27 mouse cellular contexts compared by ENCODE assay signal in the genomic region with DNA sequence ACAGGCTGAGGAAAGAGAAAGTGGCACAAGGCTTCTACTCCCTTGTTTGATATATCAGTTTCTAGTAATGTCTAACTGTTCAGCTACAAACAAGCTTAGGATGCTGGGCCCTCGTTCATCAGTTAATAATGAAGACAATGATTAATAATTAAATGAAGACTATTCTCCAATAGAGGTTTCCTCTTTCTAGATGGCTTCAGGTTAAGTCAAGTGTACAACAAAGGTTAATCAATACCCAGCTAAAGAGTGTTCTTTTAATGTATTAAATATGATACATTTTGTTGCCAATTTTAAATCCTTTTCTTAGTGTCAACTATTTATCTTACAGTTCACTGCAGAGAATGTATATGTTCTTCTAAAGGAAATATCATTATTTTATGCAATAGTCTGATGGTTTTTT. TPM values are rescaled to one million over a fixed set of nuclear protein-coding genes. Genes with fewer than 3 reads are reported as not detected.
"Had no signal": no experiment of that assay in that cellular context is flagged by ENCODE, and none has a peak within 500 bp of the region (broad histone marks: within the 10 kb centered on the region; RNA-seq: fewer than 3 reads in every experiment).

A gene (minus strand): TSS at position 101 of the 400 bp plus-strand sequence.

RNA-seq across cellular contexts. Expression of the gene that starts here (rescaled TPM):
- polyA plus RNA-seq: limb, embryonic 10.5 days; limb, embryonic 11.5 days; limb, embryonic 13.5 days; limb, embryonic 14.5 days; limb, embryonic 15.5 days; liver, adult 2 months; liver, embryonic 11.5 days; liver, embryonic 12.5 days; liver, embryonic 13.5 days; liver, embryonic 14.5 days; liver, embryonic 15.5 days; liver, embryonic 16.5 days; lung, adult 2 months; lung, embryonic 14.5 days; lung, embryonic 15.5 days; lung, embryonic 16.5 days; lung, postnatal 0 days; macrophage; midbrain, embryonic 10.5 days; midbrain, embryonic 11.5 days; midbrain, embryonic 12.5 days; midbrain, embryonic 14.5 days; midbrain, embryonic 16.5 days; midbrain, postnatal 0 days; myocyte; neural tube, embryonic 11.5 days; neural tube, embryonic 12.5 days had no signal
